Mouse (Mus musculus) retina, adult 2 months (tissue): ENCODE data around the gene Arhgef17.
"Not testable (repeated sequence)": the region's sequence is repeated elsewhere in the genome, so short reads cannot be mapped to it uniquely, and the experiment has no call there.

ENCODE experiments used
- DNase-seq: peaks from one replicate; pipeline ENCODE4 v3.0.0-alpha.2; 2012; ENCODE audit warnings: low read depth, low spot score

The Arhgef17 gene

DNA sequence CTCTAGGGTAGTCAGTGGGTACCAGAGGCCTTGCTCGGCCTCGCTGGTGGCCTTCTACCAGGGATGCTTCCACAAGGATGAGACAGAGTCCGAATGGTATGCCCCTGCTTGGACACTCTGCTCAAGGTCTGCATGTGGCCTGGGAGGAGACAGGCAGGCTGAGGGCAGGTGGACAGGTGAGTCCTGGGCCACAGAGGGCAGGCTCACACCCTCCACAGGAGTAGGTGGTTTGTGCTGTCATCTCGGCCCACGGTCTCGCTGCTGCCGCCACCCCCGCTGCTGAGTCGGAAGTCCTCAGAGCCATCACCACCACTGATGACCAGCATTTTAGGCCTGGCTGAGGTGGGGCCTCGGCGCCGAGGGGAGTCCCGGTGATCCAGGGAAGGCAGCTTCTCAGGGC lies 58.7 kb downstream of the Arhgef17 start:
- DNase-seq = no peak

DNA sequence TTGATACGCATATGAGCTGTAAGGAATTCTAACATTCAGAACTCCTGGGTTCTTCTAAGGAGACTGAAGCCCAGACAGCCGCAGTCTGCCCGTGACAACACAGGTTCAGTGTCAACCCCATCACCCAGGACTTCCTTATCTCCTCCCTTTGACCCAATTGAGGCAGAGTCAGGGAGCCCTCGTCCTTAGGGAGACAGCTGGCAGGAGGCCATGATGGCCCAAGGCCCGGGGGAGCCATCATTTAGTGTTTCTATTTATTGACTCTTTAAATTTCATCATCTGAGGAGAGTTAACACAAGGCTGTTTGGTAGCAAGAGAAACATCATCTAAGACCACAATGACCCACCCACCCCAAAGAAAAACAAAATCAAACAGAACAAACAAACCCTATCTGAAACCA lies 60.0 kb downstream of the Arhgef17 start:
- DNase-seq = no peak

DNA sequence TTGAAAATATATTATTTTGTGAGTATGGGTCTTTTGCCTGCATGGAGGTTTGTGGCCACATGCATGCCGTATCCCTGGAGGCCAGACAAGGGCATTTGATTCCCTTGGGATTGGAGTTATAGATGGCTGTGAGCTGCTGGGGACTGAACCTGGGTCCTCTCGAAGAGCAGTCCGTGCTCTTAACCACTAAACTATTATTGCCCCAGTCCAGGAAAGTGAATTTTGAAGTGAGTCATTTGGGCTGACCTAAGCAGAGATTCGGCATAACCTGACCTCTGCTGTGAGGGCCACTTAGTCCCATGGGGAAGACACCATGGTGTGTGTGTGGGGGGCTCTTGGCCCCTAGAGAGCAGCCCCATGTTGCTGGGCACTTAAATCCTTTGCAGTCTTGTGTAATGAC lies 60.6 kb downstream of the Arhgef17 start:
- no peak for DNase-seq

DNA sequence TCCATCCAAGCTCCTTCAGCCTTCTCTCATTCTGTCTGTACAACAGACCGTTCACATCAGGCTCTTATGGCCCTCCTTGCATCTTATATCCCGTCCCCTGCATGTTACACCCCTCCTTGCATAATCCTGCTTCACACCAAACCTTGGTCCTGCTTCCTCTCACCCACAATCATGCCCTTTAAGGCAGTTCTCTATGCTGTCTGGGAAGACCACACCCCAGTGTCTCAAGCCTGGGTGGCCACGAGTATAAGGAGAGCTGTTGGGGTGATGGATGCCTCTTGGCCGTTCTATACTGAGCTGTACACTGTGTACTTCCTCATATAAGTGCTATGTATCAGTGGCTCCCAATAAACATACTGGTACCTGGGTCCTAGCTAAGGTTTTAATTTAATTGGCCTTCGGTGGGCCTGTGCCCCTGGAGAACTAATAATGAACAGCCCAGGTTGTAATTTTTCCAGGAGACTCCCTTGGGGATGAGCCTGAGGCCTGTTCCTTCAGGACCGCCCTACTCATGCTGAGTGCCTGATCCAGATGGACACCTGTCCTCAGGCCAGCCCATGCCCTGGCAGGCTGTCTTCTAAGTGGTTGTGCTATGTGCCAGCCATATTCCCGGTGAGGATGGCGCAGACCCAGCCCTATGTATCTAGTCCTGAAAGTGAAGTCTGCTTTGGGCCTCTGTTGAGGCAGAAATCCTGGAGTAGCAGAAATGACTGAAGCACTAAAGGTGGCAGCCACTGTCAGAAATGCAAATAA lies 61.9 kb downstream of the Arhgef17 start:
- no peak for DNase-seq

DNA sequence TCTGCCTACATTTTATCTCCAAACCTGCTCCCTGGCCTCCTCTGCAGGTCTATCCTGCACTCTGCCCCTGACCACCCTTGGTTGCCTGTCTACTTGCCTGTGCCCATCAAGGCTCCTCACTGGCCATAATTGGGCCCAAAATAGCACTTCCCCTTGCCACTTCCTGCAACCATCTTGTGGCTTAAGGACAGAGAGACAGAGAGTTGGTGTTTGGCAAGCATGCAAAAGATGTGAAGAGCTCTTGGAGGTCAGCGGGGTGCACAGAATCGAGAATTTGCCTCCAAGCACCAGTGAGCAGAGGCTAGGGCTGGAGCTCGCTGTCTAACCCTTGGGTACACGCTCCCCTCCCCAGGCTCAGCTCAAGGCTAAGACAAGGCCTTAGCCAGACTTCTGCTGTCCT lies 63.4 kb downstream of the Arhgef17 start:
- DNase-seq = no peak

DNA sequence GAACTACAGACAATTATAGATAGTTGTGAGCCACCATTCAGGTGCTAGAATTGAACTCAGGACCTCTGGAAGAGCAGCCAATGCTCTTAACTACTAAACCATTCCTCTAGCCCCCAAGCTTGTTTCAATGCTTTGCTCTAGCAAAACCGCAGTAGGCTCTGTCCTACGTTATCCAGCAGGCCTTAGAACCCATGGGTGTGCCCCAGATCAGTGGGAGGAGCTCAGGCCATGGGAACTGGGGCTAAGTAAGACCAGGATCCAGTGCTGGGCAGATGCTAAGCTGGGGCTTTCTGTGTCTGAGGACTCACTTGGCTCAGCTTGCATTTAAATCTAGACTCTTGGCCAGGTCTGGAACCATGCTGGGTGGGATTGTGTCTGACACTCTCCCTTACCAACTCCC lies 64.3 kb downstream of the Arhgef17 start:
- DNase-seq = no peak

DNA sequence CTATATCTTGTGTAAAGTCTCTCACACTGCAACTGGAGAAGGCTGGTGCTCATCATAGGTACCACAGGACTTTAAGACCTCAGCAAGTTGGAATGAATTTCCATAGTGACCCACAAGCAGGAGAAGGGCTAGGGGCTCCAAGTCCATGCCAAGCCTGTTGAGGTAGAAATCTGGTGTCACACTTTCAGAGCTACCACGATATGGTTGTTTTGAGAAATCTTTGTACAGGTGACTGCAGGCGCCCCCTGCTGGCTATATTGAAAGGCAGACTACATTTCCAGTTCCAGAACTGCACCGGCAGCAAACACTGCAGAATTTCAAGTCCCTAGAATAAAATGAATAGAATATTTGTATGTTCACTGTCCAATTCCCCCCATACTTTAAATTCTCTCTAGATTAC lies 65.2 kb downstream of the Arhgef17 start:
- peak; percentile 50 for DNase-seq

DNA sequence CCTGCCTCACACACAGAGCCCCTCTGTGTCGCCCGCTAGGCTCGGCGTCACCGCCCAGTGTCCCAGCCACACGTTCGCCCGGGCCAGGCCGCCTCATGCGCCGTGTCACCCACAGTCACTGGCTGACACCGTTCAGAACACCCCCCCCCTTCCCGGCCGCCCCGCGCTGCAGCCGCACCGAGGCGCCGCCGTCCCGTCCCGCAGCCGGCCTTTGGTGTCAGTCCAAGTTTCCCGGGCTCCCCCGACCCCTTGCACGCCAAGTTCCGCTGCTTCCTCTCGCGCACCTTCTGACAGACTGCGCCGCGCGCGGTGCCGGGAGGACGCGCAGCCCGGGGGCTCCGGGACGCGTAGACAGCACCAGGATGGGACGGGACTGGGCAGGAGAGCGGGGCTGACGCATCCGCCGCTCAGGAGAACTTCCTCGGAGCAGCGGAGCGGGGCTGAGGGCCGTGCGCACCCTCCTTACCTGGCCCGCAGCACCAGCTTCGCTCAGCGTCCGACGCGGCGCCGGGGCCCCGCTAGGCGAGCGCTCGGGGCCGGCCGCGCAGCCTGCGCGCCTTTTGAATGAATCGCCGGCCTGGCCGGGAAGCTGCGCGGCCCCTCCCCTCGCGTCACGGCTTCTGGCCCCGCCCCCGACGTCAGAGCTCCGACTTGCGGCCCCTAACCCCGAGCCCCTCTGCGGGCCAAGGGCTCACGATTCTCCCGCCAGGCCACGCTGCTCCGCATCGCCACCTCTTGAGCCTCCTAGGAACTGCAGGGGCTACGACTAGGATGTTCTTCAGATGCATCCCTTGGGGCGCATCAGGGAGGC lies 68.9 kb downstream of the Arhgef17 start, which contains the start of gene Relt:
Gene Relt, minus strand, starts transcription at position 619 of the 811 bp plus-strand sequence.
- DNase-seq = peak; percentile 60

DNA sequence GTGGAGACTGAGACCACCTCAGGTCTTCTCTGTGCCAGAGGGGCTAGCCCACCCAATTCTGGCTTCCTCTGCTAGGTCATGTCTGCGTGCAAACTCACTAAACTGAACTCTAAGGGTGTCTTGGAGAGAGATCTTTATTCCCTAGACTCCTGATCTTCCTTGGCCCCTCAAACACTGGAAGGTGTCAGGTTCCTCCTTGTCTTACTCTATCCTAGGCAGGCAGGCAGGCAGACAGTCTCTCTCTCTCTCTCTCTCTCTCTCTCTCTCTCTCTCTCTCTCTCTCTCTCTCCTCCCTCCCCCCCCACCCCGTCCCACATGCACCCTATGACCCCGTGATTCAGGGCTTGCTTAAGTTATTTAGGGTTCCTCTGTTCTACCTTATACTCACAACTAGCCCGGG lies 69.6 kb downstream of the Arhgef17 start:
- no peak for DNase-seq

DNA sequence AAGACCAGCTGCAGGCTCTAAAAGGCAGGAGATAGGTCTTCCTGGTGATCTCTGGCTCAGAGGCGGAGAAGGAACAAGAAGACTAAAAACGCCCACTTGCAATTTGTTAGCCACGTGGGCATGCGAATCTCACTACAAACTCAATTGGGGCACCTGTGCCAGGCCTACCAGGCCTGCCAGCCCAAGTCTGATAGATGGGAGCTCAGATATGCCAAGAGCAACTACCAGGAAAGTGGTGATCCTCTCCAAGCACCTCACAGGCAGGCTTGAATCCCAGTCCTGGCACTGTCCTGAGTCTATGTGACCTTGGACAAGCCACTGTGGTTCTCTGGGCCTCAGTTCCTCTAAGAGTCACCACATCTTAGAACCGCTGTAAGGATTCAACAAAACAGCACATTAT lies 70.7 kb downstream of the Arhgef17 start:
- DNase-seq = no peak

DNA sequence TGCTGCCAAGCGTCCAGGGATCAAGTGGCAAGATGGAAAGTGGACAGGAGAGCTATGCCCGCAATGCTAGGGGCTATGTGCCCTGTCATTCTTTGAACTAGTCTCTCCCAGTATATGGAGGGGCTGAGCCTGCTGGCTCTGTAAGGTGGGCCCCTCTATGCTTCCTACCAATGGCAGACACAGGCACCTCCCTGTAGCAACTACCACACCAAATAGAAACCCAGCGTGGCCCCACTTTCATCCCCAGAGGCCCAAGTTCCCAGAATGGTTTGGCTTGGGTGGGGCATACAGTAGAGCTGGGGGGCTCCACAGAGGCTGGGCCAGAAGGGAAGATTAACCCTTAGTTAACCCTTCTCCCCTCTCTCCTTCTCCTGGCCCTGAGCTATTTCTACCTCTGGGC lies 71.5 kb downstream of the Arhgef17 start:
- no peak for DNase-seq

DNA sequence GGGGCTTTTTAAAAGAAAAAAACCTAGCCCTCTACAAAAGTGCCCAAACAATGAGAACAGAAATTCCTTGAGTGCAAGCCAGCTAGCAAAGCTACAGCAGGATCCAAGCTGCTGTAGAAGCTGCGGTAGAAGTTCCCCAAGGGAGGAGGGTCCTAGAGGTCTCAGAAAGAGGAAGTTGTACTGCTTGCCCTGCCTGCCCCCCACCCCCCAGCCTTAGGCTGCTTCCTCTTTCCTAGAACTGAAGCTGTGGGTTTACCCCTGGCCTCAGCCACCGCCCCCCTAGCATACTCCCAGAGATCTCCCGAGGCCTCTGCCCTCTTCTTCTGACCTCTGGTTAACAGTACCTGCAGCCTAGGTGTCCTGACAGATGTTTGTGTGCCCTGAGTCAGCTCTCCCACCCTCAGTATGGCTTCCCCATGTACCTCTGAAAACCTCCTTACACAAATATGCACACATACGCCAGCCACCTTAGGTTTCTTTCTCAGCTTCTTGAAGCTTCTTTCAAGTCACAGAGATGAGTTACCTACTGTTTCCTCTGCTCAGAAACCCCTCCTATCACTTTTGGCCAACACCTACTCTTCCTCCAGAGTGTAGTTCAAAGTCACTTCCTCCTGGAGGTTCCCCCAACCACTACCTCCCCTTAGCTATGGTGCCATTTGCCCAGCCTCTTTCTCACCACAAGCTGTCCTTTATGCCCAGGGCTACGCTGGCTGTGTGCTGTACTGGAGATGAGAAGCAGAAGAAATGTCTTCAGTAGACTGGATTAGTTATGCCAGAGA lies 75.9 kb downstream of the Arhgef17 start:
- no peak for DNase-seq

DNA sequence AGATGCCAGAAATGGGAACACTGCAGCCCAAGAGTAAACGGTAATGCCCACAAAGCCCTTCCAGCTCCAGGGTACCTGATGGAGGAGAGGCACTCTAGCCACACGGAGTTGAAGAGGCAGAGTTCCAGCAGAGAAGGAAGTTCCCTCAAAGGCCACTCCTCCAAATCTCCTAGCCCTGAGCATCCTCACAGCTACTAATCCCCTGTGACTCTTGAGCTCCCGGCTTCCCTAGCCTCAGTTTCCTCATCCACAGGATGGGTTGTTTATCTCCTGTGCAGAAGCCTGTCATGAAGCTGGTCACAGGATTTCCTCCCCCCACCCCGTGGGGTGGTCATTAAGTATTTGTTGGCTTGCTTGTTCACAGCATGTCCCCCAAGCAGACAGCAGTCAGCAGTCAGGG lies 76.6 kb downstream of the Arhgef17 start:
- DNase-seq = no peak

DNA sequence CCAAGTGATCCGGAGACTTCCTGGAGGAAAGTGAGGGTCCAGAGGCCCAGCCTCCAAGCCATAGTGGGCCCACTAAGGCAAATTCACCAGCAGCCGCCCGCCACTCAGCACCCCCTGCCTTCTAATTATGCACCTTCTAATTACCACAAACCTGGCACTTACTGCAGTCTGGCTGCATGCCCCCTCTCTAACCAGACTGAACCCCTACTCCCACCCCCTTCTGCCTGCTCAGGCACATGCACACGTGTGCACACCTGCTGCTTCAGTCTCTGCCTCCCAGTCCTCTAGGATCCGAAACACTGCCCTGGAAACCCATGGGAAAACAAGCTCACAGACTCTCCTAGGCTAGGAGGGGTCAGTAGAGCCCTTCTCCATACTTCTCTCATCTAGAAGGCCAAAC lies 77.0 kb downstream of the Arhgef17 start:
- no peak for DNase-seq

DNA sequence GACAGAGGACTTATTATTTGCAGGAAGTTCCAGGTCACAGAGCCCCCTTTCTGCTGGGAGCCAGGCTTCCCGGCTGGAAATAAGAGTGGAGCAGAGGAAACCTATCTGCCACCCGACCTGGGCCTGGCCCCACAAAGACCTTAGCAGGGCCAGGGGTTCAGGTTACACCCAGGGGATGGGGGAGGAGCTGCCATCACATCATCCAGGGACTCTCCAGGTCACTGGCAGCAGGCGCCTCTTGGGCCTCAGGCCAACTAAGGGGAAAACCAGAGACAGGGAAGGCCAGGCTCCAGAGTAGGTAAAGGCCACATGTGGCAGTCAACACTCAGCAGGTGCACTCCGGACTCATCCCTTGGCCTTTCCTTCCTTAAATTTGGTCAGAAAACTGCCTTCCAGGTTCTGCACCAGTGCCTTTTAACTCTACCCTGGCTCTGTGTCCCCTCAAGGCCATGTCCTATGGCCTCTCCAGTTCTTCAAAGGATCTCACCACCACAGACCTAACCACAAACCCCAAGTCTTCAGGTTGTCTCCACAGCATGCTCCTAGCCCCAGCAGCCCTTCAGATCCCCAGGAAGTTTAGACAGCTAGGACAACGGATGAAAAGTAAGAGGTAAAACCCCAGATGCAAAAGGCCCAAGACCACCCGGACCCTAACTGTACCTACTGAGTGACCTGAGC lies 77.6 kb downstream of the Arhgef17 start:
- no peak for DNase-seq

DNA sequence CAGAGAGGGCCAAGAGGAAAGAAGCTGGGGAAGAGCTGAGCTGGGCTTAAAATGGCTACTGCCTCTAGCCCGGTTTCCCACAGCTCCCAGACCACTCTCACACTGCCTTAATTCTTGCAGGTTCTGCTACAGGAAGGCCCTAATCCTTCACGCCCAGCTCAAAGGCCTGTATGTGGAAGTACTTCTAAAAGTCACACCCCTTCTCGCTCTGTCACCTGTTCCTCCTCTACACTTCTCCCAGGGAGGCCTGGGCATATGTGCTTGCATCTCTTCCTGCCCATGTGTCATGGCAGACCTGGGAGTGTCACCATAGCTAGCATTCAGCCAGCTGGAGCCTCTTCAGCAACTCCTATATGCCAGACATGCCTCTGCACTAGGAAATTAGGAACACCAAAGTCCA lies 78.5 kb downstream of the Arhgef17 start:
- DNase-seq = no peak

DNA sequence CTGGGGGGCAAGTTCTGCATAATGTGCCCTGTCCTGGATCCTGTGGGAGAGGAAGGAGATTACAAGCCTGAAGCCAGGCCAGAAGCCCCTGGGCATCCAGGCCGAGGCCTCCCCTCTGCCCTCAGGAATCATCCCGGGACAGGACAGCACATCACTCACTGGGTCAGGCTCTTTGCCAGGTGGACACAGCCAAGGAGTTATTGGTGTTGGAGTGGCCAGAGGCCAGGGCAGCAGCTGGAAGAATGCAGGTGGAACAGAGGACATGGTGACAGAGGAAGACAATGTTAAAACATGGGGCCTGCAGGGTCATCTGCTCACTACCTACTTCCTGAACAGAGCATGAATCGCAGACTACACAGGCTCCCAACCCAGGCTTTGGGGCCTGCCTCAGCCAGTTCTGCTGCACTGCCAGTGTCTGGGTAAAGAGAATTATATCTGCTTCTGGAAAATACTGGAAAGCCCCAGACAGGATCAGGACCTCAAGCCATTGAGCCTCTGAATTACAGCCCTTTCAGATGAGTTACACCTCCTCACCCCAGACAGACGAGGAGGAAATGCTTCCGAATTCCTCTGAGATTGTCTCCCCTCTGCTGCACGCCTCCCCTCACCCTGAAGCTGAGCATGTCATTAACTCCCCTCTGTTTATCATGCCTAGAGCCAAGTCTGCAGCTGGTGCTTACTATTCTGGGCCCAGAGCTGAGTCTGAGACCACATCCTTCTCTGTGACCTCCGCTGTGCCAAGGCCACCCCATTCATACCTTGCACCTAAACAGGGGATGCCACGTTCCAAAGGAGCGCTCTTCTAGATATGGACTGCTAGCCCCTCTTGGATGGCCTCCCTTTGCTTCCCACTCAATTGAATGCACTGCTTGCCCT lies 80.2 kb downstream of the Arhgef17 start:
- DNase-seq = no peak

DNA sequence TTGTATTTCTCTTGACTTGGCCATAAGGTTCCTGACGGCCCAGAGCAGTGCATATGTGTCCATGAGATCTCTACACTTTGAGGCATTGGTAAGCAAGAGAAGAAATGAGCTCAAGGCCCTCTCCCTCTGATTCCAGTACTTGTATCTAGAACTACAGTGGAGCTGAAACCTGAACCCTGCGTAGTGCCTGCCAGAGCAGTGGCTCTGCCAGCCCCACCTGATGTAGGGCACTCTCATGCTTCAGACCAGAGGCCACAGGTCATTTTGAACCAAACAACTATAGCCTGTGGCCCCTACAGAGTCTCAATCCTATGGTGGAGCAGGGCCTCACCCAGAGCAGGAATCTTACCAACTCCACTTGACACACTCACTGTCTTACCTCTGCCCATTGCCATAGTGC lies 82.4 kb downstream of the Arhgef17 start:
- no peak for DNase-seq

DNA sequence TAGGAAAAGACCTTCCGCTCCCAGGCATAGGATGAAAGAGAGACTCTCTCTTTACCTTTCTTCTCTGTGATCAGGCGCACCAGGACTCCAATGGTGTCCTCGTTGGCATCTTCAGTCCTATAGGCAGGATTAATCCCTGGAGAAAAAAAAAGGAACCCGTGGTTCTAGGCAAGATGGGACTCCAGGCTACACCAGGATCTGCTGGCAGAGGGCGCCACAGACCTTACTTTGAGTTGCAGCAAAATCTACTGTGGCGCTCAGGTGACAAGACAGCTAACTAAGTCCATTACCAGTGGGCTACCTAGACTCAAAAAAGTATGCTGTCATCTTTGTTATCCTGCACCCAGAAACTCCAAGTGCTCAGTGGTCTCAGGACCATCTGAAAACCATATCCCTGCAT lies 83.2 kb downstream of the Arhgef17 start:
- peak; percentile 49 for DNase-seq

DNA sequence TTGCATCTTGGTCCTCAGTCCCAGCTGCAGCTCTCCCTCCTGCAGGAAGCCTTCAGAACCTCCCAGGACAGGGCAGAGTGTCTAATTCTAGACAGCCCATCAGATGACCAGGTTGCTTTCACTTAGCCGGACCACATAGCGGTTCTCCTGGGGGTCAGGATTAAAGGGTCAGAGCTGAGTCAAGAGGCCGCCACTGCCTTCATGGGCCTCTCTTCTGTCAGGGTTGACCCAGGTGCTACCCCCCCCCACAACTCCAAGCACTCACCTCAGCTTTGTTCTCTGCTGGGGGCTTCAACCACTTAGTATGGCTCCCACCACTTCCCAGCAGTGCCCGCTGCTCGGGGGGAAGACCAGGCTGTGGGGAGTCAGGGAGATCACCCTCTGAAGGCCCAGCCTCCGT lies 84.8 kb downstream of the Arhgef17 start:
- no peak for DNase-seq

DNA sequence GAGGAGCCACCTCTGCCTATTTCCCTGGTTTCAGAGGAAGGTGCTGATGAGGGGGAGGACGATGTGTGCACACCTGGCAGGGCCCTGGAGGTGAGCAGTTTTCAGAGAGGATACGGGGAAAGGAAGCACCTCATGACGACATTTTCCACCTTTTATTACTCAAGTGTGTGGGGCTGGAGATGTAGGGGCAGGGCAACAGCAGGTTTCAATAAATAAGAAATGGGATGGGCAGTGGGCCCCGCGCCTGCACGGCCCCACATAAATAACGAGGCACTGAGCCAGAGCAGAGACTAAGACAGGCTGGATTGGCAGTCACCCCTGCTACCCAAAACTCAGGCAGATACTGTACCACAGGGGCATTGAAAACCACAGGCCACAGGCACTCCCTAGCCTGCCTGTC lies 85.9 kb downstream of the Arhgef17 start:
- not testable (repeated sequence) for DNase-seq
